Comparison of ENCODE assay signal across 7 mouse cellular contexts in the genomic region with DNA sequence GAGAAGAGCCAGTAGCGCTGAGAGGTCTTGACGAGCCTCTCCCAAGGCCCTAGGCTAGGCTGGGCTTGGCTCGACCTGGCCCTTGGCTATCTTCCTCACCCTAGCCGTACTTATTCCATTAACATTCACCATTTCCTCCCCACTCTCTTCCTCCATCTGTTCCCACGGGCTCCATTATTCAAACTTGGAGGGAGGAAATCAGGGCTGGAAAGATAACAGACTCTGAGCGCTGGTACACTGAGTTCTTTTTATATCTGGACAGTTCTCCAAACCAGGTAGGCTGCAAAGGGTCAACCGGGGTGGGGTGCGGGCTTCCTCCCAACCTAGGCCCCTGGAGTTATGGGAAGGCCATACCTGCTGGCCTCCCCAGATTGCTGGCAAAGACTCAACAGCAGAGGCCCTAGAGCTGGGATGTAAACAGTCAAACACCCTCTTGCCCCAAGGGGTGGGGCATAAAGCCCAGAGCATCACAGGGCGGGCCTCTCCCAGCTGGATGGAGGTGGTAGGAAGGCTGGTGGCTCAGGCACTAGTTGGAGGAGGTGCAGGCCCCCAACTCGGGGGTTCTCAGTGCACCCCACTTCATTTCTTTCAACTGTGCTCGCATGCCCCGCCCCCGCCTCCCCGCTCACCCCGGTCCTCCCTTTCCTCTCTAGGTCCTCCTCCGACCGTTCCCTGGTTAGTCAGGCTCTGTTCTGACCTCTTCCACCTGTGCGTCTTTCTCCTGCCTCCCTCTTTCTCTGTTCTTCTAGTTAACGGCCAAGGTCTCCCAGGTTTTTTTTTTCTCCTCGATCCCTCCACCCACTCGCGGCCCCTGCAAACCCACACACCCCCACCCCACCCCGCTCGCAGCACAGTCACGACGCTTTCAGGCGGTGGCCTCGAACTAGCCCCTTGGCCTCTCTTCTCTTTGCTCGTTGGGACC. TPM values are rescaled to one million over a fixed set of nuclear protein-coding genes. Genes with fewer than 3 reads are reported as not detected.
DNase-seq lines count a peak whose midpoint lies in the region; ATAC-seq and TF ChIP-seq lines count a peak whose summit lies in the region.

A gene (plus strand): TSS at position 146 of the 922 bp plus-strand sequence.

- H3K4me1 ChIP-seq in MEL (ENCODE audit: control insufficient read depth in 1 of 2, insufficient read depth in 2 of 2, low read length in 2 of 2) = peaks cover 0 to 14% of the 10 kb centered on the region in 2 experiments; a peak in 3 of 4 replicates
- H3K4me1 ChIP-seq in brown adipose tissue, adult 24 weeks (ENCODE audit: control insufficient read depth, insufficient read depth, insufficient read length, low read length) = no peaks in the 10 kb centered on the region
- peaks cover 25% of the 10 kb centered on the region for H3K4me1 ChIP-seq in intestine, embryonic 15.5 days (replicated peaks)
- peaks cover 12% of the 10 kb centered on the region; the same call in 1 of the 2 replicates for H3K4me1 ChIP-seq in lung, embryonic 14.5 days (ENCODE audit: insufficient read depth)
- H3K4me1 ChIP-seq in small intestine, adult 2 months (ENCODE audit: control insufficient read depth, insufficient read depth, insufficient read length, low read length) = peaks cover 12% of the 10 kb centered on the region

- no peak within 1 kb of the TSS for H3K27ac ChIP-seq in MEL (ENCODE audit: control insufficient read depth, low read depth, low read length)
- H3K27ac ChIP-seq in brown adipose tissue, adult 24 weeks (replicated peaks; ENCODE audit: low read depth, low read length) = peak within 1 kb of the TSS; percentile 49
- H3K27ac ChIP-seq in intestine, embryonic 15.5 days = peak within 1 kb of the TSS; percentile 60
- peak within 1 kb of the TSS; percentile 72 for H3K27ac ChIP-seq in lung, embryonic 14.5 days (ENCODE audit: low read depth)
- H3K27ac ChIP-seq in small intestine, adult 2 months (ENCODE audit: insufficient read depth, low read depth, low read length) = peak within 1 kb of the TSS; percentile 17; the same call in 1 of the 2 replicates

- peak within 1 kb of the TSS; percentile 60 to 80 for H3K4me3 ChIP-seq in MEL (ENCODE audit: control insufficient read depth in 1 of 2, insufficient read depth in 1 of 2, low read depth in 2 of 2, low read length in 2 of 2)
- peak within 1 kb of the TSS; percentile 54 for H3K4me3 ChIP-seq in brown adipose tissue, adult 24 weeks (ENCODE audit: insufficient read depth, low read depth, low read length)
- H3K4me3 ChIP-seq in intestine, embryonic 15.5 days (replicated peaks) = peak within 1 kb of the TSS; percentile 48
- H3K4me3 ChIP-seq in lung, embryonic 14.5 days (ENCODE audit: low read depth, low read length) = peak within 1 kb of the TSS; percentile 42
- H3K4me3 ChIP-seq in small intestine, adult 2 months (ENCODE audit: low read depth, low read length) = peak within 1 kb of the TSS; percentile 73

- WGBS in intestine, embryonic 15.5 days = 14% methylated on average over 29 of the region's 29 CpGs
- WGBS in lung, embryonic 14.5 days = 11% methylated on average over 29 of the region's 29 CpGs
- WGBS in small intestine, adult 2 months = 6% methylated on average over 29 of the region's 29 CpGs

- TF ChIP-seq RAD21 in MEL (IDR thresholded peaks at IDR 0.05; ENCODE audit: low read depth, low read length) = no peak

- ATAC-seq in intestine, embryonic 15.5 days = peak; percentile 55
- peak; percentile 38 for ATAC-seq in lung, embryonic 14.5 days (ENCODE audit: insufficient read depth)
- no peak for ATAC-seq in monocyte, adult 5-6 weeks (replicated peaks; ENCODE audit: insufficient number of reproducible peaks, low FRiP score, low TSS enrichment, poor library complexity, severe bottlenecking)

- DNase-seq in MEL (ENCODE audit: low read depth, low spot score) = peak; percentile 54
- DNase-seq in gastrocnemius, postnatal 36 days = peak; percentile 59 to 60
- DNase-seq in lung, embryonic 14.5 days = peak; percentile 49

- no peak for TF ChIP-seq EP300 in MEL (IDR thresholded peaks at IDR 0.05; ENCODE audit: low read depth in 1 of 2, low read length in 2 of 2)

- H3K4me2 ChIP-seq in intestine, embryonic 15.5 days (replicated peaks) = peak within 1 kb of the TSS; percentile 84
- peak within 1 kb of the TSS; percentile 74 for H3K4me2 ChIP-seq in lung, embryonic 14.5 days

- H3K79me2 ChIP-seq in MEL (ENCODE audit: control insufficient read depth, insufficient read depth, low read length, poor library complexity) = no peaks in the 10 kb centered on the region; the same call in 1 of the 2 replicates

- no peaks in the 10 kb centered on the region for H3K9me3 ChIP-seq in MEL (replicated peaks; ENCODE audit: insufficient read depth, low read length)
- H3K9me3 ChIP-seq in intestine, embryonic 15.5 days = no peaks in the 10 kb centered on the region
- no peaks in the 10 kb centered on the region for H3K9me3 ChIP-seq in lung, embryonic 14.5 days (ENCODE audit: low read depth, low read length)

- no peaks in the 10 kb centered on the region for H3K27me3 ChIP-seq in MEL (ENCODE audit: control insufficient read depth in 1 of 2, insufficient read depth in 2 of 2, low read length in 2 of 2)
- H3K27me3 ChIP-seq in intestine, embryonic 15.5 days (replicated peaks) = no peaks in the 10 kb centered on the region
- H3K27me3 ChIP-seq in lung, embryonic 14.5 days (ENCODE audit: insufficient read depth, low read length) = no peaks in the 10 kb centered on the region
- H3K27me3 ChIP-seq in small intestine, adult 2 months (ENCODE audit: control insufficient read depth, insufficient read depth, low read length) = no peaks in the 10 kb centered on the region

- intact Hi-C loops in gastrocnemius, postnatal 36 days (cut with DNase I) = no loop called here

- H3K36me3 ChIP-seq in MEL (ENCODE audit: control insufficient read depth in 1 of 2, insufficient read depth in 2 of 2, low read length in 2 of 2) = 0 out of 4 replicates have a peak, but pooled peaks cover 0 to 2% of the 10 kb centered on the region in 2 experiments
- peaks cover 16% of the 10 kb centered on the region; the same call in 1 of the 2 replicates for H3K36me3 ChIP-seq in intestine, embryonic 15.5 days
- H3K36me3 ChIP-seq in lung, embryonic 14.5 days (ENCODE audit: insufficient read depth) = peaks cover 44% of the 10 kb centered on the region
- H3K36me3 ChIP-seq in small intestine, adult 2 months (ENCODE audit: control insufficient read depth, insufficient read depth, low read length) = peaks cover 35% of the 10 kb centered on the region

- no peak for TF ChIP-seq POLR2A in MEL (IDR thresholded peaks at IDR 0.05; ENCODE audit: control insufficient read depth in 1 of 2, insufficient read depth in 1 of 2, low read depth in 1 of 2, low read length in 2 of 2, poor library complexity in 1 of 2)
- no peak for TF ChIP-seq POLR2A in small intestine, adult 2 months (IDR thresholded peaks at IDR 0.05; ENCODE audit: low read depth, low read length)

- H3K9ac ChIP-seq in MEL (ENCODE audit: control insufficient read depth, low read depth, low read length, poor library complexity, severe bottlenecking) = peak within 1 kb of the TSS; percentile 78
- H3K9ac ChIP-seq in intestine, embryonic 15.5 days = peak within 1 kb of the TSS; percentile 57
- H3K9ac ChIP-seq in lung, embryonic 14.5 days = peak within 1 kb of the TSS; percentile 48

- TF ChIP-seq CTCF in MEL (IDR thresholded peaks at IDR 0.05 in 2 of 3, conservative IDR thresholded peaks at IDR 0.05 in 1 of 3; ENCODE audit: control insufficient read depth in 1 of 3, insufficient read depth in 1 of 3, low read depth in 2 of 3, low read length in 3 of 3, poor library complexity in 1 of 3, severe bottlenecking in 1 of 3) = no peak
- TF ChIP-seq CTCF in lung, embryonic 14.5 days (IDR thresholded peaks at IDR 0.05; ENCODE audit: low read depth) = no peak
- TF ChIP-seq CTCF in small intestine, adult 2 months (IDR thresholded peaks at IDR 0.05; ENCODE audit: extremely low read depth, insufficient read length, insufficient replicate concordance, low read depth, low read length) = no peak

TF ChIP-seq in MEL, 35 proteins besides CTCF, POLR2A, EP300 and RAD21:
- TF ChIP-seq ELF1 (IDR thresholded peaks at IDR 0.05; ENCODE audit: low read depth, low read length) = no peak
- no peak for TF ChIP-seq SMC3 (IDR thresholded peaks at IDR 0.05; ENCODE audit: low read depth, low read length)
- no peak for TF ChIP-seq USF1 (IDR thresholded peaks at IDR 0.05; ENCODE audit: low read depth, low read length)
- TF ChIP-seq ZNF384 (IDR thresholded peaks at IDR 0.05; ENCODE audit: low read depth, low read length) = no peak
- TF ChIP-seq MAZ (IDR thresholded peaks at IDR 0.05; ENCODE audit: low read depth, low read length) = no peak
- no peak for TF ChIP-seq KAT2A (conservative IDR thresholded peaks at IDR 0.05; ENCODE audit: low read depth, low read length)
- TF ChIP-seq MAX (IDR thresholded peaks at IDR 0.05; ENCODE audit: low read length) = no peak
- no peak for TF ChIP-seq POLR2AphosphoS5 (IDR thresholded peaks at IDR 0.05; ENCODE audit: borderline replicate concordance, low read depth, low read length)
- TF ChIP-seq MYB (IDR thresholded peaks at IDR 0.05; ENCODE audit: low read depth, low read length) = no peak

RNA-seq across cellular contexts. Expression of the gene that starts here (rescaled TPM):
- 0.46 TPM in 2 replicates for total RNA-seq in MEL (2012; rRNA removed)
- 1 to 10 TPM in 1 of 2 experiments, not detected in 1; 1.6 TPM for polyA plus RNA-seq in MEL (2012; ENCODE audit: insufficient read depth in 1 of 2, insufficient read length in 2 of 2, low read depth in 1 of 2, low replicate concordance in 2 of 2, missing spikeins in 1 of 2)
- polyA plus RNA-seq in brown adipose tissue, adult 24 weeks (2012; ENCODE audit: insufficient read depth, insufficient read length, missing spikeins) = 0.83 and 1.2 TPM in 2 replicates
- 1 to 10 TPM; 1.0 to 1.8 TPM for total RNA-seq in gastrocnemius, postnatal 36 days (2021)
- polyA plus RNA-seq in intestine, embryonic 15.5 days (2015; fragmentation: Nextera tagmentation; extraction: Ambion mirVana) = 7.1 and 8.6 TPM in 2 replicates
- 3.5 and 4.0 TPM in 2 replicates for polyA plus RNA-seq in lung, embryonic 14.5 days (2014; fragmentation: Nextera tagmentation; extraction: Ambion mirVana)
- 4.7 and 8.2 TPM in 2 replicates for polyA plus RNA-seq in small intestine, adult 2 months (2012; rRNA removed)
- 3.4 to 9.2 TPM (median 5.4 TPM) in 3 replicates for total RNA-seq in monocyte, adult 5-6 weeks (2017)
